Mouse (Mus musculus) frontal cortex, postnatal 25 days (tissue): ENCODE results near the gene Pced1a.
A peak's percentile ranks its signal among the peaks of the same experiment; 100 is the strongest.

ENCODE experiments used
- DNase-seq, 2 experiments: peaks; one replicate each; pipeline ENCODE4 v3.0.0; 2022; ENCODE audit warnings: low spot score in 2 of 2

Gene Pced1a

DNA sequence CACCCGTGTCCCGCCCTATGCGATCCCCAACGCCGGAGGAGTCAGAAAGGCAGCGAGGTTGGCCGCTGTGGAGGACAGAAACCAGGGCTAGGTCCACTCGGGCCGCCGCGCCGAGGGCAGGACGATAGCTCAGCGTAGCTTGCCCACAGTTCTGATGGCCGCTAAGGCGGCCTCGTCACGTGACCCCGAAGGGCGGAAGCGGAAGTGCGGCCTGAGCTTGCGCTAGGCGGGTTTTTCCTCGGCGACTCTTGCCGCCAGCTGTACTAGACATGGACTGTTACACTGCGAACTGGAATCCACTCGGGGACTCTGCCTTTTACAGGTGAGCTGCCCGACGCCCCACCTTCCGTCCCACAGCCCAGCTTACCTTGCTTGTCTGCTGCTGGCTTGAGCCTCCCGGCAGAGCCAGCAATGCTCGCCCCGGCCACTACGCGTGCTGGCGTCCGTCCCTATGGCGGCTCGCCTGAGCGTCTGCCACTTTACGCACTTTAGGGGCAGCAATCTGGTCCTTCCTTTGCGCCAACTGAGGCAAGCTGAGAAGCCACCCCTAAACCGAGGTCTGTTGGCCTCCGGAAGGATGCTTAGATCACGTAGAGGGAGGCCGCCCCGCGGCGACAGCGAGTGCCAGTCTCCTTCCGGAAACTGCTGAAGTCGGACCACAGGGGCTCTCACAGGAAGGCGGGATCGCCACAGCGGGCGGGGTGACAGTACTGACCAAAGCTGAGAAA lies at the start of gene Pced1a, which contains the start of gene Vps16:
Gene Pced1a (minus strand): TSS at position 576 of the 728 bp plus-strand sequence.
Gene Vps16 (plus strand): TSS at position 214 of the 728 bp plus-strand sequence.
- peak; percentile 84 to 85 for DNase-seq

DNA sequence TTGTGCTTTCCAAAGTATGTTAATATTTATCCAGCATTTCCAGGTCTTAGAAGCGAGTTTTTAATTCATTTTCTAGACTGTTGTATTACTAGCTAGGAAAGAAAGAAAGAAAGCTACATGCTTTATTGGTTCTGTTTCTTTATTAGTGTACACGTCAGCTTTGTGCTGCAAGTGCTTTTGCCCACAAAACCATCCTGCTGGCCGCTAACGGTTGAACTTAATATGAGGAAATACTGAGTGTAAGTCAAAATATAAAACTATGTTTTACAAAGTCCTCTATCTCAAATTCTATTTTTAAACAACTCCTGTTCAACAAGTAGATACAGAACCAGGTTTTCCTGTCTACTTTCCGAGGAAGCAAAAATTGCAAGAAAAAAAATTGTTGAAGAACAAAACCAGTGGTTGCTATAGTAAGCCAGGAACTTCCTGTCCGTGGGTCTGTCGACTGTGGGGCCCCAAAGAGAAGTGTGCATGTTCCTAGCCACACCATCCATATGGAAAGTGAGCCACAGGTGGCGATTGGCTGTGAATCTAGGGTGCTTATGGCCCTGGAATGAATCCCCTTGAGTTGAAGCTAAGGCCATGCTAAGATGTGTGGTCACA lies 48.5 kb upstream of the Pced1a start:
- DNase-seq, result no peak

DNA sequence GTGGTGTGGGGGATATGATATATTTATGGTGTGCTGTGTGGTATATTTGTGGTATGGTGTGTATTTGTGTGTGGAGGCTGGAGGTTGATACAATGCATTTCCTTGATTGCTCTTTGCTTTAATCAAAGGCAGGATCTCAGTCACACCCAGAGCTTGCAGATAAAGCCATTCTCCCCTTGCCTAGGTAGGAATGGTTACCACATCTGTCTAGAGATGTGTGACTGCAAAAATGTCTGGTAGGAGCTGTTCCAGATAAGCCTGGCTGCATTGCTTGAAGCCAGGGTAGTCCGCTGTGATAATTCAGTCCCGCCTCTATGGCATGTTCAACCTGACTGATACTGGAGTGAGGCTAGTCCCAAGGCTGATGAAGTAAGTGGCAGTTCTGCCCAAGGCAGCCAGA lies 45.4 kb upstream of the Pced1a start:
- DNase-seq, result no peak

DNA sequence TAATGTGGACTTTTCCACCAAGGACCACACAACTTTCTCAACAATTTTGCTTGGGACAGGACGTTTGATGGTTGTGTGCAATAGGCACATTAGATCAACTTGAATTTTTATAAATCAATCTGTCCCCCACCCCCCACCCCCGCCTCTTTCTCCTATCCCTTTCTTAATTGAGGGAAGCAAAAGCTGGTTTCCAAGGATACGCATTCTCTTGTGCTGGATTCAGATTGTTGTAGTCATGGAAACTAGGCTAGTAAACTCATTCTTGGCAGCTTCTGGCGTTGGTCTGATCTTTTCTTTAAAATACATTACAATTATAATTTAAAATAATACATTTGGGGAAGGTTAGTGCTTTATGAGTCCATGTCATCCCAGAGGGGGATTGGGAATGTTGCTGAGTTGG lies 44.9 kb upstream of the Pced1a start:
- DNase-seq, result no peak

DNA sequence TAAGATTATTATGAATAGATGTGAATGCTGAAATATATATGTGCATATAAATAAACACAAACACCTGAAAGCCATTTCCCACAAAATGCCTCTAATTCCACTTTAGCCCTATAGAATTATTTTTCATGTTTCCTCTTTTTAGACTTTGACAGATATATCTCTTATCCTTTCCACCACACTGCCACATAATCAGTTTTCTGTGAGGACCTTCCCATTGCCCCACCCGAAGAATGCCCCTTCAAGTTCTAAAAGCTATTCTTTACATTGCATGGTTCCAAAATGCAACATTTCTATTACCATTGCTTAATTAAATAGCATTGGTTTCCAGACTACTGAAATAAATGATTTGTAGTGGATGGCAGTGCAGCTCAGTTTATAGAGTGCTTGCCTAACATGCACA lies 41.9 kb upstream of the Pced1a start:
- no peak for DNase-seq

DNA sequence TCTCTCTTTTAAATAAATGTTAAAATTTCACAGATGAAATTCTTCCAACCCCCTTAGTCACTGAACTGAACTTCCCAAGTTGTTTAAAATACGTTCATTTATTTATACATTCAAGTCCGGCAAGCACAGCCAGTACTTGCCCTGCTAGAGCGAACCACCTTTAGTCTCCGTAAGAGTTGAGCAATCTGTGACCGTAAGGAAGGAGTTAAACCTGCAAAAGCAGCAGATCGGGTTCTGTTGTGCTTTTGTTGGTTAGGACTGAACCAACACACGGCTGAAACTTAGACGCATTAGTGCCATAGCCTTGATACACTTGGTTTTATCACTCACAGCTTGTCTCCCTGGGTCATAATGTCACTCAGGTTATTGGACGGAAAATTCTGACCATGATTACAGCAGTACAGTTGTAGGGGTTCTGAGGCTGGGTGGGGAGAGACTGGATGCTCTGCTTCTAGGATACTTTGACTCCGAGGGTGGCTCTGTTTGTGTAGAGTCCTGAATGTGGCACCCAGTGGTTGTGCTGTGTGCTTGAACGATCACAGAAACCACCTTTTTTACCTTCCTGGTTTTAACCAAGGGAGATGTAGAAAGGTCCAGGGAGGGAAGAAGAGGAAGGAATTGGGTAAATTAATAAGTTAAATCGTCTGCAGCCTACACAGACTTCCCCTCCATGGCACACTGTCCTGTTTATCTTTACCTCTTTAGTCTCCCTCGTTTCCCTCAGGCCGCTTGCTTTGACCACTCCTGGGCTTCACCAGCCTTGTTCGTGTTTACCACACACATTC lies 37.0 kb upstream of the Pced1a start:
- DNase-seq, result no peak

DNA sequence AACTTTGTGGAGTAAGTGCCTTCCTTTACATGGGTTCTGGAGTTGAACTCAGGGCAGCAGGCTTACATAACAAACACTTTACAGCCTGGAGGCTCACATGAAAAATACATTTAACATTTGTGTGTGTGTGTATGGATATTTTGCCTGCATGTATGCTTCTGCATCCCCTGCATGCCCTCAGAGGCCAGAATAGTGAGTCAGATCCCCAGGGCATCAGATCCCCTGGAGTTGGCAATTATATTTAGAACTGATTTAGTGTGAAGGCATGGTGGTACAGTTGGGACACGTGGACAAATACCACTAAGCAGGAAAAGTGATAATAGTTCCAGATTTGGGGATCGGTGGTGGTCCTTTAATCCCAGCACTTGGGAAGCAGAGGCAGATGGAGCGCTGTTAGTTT lies 35.1 kb upstream of the Pced1a start:
- DNase-seq, result no peak

DNA sequence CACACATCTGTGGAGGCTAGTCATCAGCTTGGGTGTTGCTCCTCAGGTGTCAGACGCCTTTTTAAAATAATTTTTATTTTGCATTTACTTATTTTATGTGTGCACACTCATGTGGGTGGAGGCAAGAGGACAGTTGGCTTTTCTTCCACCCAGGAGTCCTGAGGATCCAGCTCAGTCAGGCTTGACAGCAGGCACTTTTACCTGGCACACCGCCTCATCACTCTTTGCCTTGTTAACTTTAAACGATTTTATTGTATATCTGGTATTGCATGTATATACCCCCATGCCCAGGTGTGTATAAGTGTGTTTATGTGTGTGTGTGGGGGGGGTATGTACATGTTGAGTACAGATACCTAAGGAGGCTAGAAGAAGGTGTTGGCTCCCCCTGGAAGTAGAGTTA lies 33.4 kb upstream of the Pced1a start:
- DNase-seq, result no peak

DNA sequence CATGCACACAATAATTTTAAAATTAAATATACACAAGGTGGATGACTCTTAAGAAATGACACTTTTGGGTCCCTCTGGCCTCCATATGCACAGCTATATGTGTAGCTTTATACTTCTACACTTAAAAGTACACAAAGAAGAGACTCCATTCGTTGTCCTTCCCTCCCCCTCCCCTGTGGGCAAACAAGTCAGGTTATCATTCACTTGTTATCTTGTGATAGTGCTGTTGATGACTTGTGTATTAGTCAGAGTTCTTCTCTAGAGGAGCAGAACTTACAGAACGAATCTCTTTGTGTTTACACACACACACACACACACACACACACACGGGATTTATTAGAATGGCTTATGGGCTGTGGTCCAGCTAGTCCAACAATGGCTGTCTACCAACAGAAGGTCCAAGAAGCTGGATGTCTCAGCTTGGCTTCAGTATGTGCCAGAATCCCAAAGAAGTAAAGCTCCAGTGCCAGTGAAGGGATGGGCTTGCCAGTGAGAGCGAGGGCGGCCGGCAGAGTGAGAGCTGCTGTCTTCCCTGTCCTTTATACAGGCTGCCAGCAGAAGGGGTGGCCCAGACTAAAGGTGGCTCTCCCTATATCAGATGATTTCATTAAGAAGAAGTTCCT lies 30.4 kb upstream of the Pced1a start:
- DNase-seq, result no peak

DNA sequence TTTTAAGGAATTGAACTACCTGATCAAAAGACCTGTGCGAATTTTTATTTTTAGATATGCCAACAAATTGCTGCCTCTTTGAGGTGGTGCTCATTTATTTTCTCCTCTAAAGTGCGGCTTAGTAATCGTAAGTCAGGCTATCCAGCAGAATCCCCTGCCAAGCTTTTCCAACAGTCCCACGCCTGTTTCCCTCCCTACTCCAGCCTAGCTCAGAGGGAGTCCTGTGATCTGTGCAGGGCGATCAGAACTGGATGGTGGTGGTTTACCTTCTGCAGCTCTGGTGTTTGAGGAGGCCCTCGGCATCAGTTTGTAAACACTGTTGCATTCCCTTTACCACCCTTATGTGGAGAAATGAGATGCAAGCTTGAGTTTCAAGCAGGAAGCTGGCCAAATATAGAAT lies 28.9 kb upstream of the Pced1a start:
- DNase-seq, result no peak

DNA sequence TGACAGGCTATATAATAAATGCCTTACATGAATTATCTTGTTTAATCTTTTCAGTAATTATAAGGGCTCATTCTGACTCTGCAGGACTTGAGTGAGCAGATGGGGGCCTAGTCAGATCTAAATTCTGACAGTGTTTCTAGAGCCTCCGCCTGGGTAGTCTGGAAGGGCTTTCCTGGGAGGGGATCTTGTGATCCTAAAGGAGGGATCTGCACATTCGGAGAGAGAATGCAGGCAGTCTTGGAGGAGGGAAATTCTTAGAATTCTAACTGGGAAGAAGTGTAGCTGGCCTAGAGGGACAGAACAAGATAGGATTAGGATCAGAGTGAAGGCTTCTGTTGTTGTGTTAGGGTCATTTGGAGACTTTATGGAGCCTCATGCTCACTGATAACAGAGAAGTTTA lies 27.8 kb upstream of the Pced1a start:
- DNase-seq, result no peak

DNA sequence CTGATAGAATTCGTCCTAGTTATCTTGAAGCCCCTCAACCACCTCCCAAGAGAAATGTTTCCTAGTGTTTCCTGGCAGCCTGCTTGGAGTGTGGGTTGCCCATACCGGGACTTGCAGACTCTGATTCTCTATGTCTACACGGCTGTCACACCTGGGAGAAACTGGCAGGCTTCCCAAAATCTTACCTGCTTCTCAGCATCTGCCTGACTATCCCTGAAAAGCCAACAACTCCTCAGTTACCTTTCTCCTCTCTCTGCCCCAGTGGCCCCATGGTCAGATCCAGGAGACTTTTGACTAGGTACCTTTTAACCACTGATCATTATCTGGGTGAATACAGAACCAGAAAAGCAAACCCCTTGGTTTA lies 27.2 kb upstream of the Pced1a start:
- DNase-seq, result no peak

DNA sequence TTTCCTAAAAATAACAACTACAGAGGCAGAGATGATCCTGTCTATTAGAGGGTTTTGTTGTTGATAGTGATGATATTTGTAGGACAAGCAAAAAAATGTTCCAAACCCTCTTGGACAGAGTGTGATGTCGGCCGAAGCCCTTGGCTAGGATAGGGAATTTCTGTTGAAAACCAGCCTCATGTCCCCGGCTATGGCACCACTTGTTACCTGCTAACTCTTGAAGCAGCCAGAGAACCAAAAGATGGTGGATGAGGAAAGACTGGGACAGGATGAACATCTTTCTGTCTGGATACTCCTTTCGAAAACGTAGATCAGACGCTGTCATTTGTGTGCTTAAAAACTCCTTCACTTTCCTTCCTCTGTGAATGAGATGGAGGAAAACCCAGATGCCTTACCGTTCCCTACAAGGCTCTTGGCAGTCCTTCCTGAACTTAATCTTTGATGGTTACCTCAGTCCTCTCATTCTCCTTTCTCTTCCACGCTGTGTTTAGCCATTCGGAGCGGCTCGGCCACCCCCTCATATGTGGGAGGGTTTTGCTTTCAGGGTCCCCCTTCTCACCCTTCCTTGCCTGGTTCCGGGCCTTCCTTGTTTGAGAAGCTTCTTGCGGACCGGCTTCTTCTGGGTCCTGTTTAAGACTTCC lies 26.7 kb upstream of the Pced1a start:
- DNase-seq, result no peak

DNA sequence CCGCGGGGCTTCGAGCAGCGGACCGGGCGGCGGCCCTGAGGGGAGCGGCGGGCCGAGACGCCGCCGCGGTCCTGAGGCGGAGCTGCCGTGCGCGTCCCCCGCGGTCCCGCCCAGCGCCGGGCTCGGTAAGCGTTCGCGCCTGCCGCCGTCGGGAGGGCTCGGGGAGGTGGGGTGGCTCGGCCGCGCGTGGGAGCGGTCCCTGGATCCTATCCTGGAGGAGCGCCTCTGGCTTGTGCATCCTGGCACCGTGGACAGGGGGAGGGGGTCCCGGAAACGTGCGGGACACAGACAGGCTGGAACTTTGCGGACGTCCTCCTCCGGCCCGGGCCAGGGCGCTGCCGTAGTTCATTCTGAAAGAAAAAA lies 25.9 kb upstream of the Pced1a start:
- DNase-seq, result peak; percentile 47 to 54

DNA sequence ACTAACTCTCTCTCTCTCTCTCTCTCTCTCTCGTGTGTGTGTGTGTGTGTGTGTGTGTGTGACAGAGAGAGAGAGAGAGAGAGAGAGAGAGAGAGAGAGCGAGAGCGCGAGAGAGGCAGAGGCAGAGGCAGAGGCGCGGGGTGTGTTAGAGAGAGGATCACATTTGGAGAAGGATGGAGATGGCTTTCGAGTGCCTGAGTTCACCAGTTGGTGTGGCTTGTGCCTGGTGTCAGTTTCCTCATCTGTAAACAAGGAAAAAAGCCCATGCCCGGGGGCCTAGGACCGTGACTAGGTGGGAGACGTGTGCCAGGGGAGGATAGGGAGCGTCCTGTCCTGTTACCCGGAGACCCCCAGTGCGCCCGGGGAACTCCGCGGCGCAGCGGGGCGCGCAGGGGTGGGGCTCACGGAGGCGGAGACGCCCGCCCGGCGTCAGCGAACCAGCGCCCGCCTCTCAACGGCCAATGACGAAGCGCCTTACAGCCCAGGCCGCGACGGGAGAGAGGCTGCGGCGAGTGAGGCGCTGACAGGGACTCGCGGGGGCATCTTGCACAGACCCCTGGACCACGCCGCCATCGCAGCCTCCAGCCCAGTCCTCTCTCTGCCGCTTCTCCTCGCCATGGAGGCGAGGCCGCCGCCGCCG lies 25.4 kb upstream of the Pced1a start, which contains the start of gene Ptpra:
Gene Ptpra (plus strand): TSS at position 485 of the 640 bp plus-strand sequence.
- DNase-seq, result peak; percentile 81 to 82

DNA sequence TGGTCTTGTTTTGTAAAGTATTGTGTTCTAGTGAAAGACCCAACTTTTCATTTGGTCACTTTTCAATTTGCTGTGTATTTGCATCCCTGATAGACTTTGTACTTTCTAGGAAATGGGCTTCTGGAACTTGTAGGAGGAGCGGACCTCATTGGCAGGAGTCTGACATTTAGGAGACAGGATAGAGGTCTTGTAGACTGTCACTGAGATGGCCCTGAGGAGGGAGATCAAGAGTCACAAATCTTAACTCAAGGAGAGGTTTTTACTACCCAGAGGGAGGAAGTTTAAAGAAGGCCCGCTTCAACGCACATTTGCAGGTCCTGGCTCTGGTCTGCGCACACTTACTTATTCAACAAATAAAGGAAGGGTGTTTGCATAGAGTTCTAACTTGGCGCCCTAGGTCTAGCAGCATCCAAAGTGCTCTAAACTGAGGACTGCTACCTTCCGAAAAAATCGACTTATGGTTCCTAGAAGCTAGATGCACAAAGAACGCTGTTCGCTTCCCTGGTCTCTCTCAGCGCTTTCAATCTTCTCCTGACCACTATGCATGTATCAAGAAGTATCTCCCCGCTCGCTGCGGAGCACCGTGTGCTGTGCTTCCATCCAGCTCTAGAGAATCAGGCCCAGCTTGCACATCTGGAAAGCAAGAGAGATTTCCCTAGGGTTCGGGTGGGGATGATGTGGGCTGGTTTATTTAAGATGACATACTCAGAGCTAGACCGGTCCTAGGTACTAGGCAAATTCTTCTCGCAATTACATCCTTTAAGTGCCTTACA lies 24.7 kb upstream of the Pced1a start:
- no peak for DNase-seq

DNA sequence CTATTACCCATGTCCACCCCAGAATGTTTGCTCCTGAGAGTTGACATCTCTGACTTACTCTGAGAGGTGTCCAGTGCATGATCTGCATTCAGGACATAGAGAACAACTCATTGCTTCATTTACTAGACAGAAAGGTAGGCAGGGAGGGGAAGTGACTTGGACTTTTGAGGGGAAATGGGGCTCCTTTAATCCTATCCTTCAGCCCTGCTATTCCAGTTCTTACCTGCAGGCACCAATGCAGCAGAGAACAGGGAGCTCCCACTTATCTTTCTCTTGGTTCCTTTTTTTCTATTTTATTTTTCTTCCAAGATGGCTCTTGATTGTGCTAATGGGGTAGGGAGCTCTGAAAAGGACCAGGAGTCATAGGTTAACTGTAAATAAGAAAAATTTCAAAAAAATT lies 23.9 kb upstream of the Pced1a start:
- DNase-seq, result no peak

DNA sequence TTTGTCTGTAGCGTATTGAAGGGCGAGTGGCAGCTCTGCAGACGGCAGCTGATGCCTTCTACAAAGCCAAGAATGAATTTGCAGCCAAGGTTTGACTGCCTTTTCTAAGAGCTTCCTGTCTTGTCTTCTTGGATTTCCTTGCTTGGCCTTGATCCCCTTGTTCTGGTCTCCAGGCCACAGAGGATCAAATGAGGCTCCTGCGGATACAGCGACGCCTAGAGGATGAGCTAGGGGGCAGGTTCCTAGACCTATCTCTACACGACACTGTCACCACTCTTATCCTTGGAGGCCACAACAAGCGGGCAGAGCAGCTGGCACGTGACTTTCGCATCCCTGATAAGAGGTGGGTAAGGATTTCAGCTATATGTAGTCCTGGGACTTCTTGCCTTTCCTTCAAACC lies 17.7 kb upstream of the Pced1a start:
- DNase-seq, result no peak

DNA sequence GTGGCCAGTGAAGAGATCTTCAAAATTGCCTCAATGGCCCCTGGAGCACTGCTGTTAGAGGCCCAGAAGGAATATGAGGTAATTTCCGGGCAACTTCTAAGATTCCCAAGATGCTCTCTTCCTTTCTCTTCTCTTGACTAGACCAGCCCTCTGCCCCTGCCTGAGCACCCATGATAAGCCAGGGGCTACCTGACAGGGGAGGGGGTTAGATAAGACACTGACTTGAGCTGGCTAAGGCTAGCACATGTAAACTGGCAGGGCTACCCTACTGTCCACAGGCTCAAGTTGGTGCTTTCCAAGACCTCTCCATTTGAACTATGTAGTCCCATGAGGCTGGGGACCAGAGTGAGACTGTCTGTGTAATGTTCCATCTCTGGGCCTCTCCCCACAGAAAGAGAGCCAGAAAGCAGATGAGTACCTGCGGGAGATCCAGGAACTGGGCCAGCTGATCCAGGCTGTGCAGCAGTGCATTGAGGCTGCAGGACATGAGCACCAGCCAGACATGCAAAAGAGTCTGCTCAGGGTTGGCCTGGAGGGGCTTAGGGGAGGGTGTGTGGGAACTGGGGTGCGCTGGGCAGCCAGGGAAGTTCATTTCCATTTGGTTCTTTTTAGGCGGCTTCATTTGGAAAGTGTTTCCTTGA lies 15.5 kb upstream of the Pced1a start:
- DNase-seq, result no peak

DNA sequence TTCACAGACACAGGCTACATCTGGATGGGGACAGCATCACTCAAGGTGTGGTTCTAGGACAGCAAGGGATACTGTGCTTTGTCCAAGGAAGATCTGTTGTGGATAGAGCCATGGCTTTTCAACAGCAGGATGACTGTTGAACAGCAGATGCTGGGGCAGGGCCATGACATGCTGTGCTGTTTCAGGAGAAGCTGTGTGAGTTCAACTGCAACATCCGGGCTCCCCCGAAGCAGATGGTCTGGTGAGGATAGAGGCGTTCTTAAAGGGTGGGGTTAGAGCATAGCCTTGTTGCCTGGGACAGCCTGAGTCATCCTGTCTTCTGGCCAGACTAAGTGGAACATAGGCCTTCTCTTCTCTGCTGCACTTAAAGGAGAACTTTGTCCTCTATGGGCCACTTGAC lies 14.4 kb upstream of the Pced1a start:
- no peak for DNase-seq
